Mouse (Mus musculus) limb, embryonic 10.5 days (tissue): Measurements from ENCODE around the gene Tex44. TPM values are rescaled to one million over a fixed set of nuclear protein-coding genes. Genes with fewer than 3 reads are reported as not detected.

Source experiments
- DNase-seq: peaks from one replicate; pipeline ENCODE4 v3.0.0-alpha.2; 2017; ENCODE audit warnings: low spot score
- H3K27ac ChIP-seq: fragments of 300-500 bp; sonication (generic); 2 replicates; pipeline ENCODE4 v1.5.1; 2016; ENCODE audit warnings: mild to moderate bottlenecking
- H3K27me3 ChIP-seq: fragments of 300-500 bp; sonication (generic); 2 replicates; pipeline ENCODE4 v1.6.1; 2016; ENCODE audit warnings: low read depth, mild to moderate bottlenecking; ENCODE audit not compliant: poor library complexity, severe bottlenecking
- H3K36me3 ChIP-seq: fragments of 300-500 bp; sonication (generic); 2 replicates; pipeline ENCODE4 v1.6.1; 2016; ENCODE audit warnings: mild to moderate bottlenecking, moderate library complexity
- H3K4me1 ChIP-seq: fragments of 300-500 bp; sonication (generic); 2 replicates; pipeline ENCODE4 v1.6.1; 2016
- H3K4me3 ChIP-seq: fragments of 300-500 bp; sonication (generic); 2 replicates; pipeline ENCODE4 v1.5.1; 2016; ENCODE audit warnings: mild to moderate bottlenecking, moderate library complexity
- H3K9me3 ChIP-seq: fragments of 300-500 bp; sonication (generic); replicated peaks from 2 replicates; pipeline ENCODE4 v1.6.1; 2016; ENCODE audit warnings: mild to moderate bottlenecking
- WGBS: fragments of 180-500 bp; shearing (Covaris S2); methylation state at CpG from one replicate; pipeline ENCODE4 v1.1.7; 2016; 5-methylcytosine and 5-hydroxymethylcytosine counted together
- polyA plus RNA-seq: library from polyadenylated mRNA; unstranded; fragments of >200 nt; fragmentation: Nextera tagmentation; extraction: Ambion mirVana; gene quantifications from 2 replicates; pipeline ENCODE4 v1.2.1, GENCODE M21; 2016

The Tex44 gene
- polyA plus RNA-seq, 1 experiment from 2014 or later = not detected

DNA sequence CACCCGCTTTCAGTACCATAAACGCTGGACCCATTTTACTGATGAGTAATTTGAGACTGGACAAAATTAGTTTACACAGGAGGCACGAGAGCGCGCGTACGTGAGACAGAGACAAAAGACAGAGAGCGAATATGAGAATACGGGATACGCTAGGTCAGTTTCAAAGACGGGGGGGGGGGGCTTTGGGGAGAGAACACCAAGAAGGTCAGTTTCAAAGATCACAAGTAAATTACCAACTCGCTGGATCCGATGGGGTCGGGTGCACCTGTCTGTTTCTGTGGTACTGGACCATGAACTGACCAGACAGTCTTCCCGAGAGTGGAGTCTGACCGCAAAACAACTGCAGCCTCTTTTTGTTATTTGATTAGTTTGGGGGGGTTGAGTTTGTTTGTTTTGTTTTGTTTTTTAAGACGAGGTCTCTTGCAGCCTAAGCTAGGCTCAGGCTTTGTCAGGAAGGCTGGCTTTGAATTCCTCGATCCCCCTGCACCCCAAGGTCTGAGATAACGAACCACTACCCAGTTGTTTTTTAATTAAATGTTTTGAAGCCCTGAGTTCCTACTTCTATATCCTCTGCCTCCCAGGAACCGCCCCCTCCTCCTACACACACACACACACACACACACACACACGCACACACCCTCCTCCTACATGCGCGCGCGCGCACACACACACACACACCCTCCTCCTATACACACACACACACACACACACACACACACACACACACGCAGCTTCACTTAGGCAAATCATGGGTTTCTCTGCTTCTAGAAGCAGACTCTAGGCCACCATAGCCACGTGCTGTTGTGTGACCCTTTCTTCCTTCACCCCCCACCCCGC is 15.0 kb downstream of the Tex44 start:
- WGBS = 2% methylated on average over 28 of the region's 29 CpGs
- H3K36me3 ChIP-seq = no peaks in the 10 kb centered on the region
- peaks cover 8% of the 10 kb centered on the region; the same call in 1 of the 2 replicates for H3K27me3 ChIP-seq
- peak; percentile 87 for DNase-seq
- H3K4me1 ChIP-seq = peaks cover 54% of the 10 kb centered on the region
- peak overlapping the region; percentile 62 for H3K4me3 ChIP-seq
- no peaks in the 10 kb centered on the region for H3K9me3 ChIP-seq
- H3K27ac ChIP-seq = peak overlapping the region; percentile 100

DNA sequence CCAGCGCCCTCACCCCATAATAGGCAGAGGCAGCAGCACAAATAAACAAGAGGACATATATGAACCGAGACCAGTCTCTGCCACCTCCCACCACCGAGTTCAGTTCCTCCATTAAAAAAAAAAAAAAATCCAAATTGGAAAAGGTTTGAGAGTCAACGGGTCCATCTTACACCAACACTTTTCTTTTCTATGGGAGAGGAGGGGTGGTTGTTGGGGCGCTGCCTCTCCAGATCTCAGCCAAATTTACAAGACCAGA is 15.5 kb downstream of the Tex44 start:
- Histone ChIP-seq H3K27ac (peak overlapping the region; percentile 100), H3K4me3 (peak overlapping the region; percentile 62), H3K9me3 (no peaks in the 10 kb centered on the region), H3K36me3 (no peaks in the 10 kb centered on the region), H3K4me1 (peaks cover 54% of the 10 kb centered on the region), H3K27me3 (peaks cover 8% of the 10 kb centered on the region; the same call in 1 of the 2 replicates)
- no peak for DNase-seq
- WGBS = 0% methylated on average over 5 of the region's 5 CpGs

DNA sequence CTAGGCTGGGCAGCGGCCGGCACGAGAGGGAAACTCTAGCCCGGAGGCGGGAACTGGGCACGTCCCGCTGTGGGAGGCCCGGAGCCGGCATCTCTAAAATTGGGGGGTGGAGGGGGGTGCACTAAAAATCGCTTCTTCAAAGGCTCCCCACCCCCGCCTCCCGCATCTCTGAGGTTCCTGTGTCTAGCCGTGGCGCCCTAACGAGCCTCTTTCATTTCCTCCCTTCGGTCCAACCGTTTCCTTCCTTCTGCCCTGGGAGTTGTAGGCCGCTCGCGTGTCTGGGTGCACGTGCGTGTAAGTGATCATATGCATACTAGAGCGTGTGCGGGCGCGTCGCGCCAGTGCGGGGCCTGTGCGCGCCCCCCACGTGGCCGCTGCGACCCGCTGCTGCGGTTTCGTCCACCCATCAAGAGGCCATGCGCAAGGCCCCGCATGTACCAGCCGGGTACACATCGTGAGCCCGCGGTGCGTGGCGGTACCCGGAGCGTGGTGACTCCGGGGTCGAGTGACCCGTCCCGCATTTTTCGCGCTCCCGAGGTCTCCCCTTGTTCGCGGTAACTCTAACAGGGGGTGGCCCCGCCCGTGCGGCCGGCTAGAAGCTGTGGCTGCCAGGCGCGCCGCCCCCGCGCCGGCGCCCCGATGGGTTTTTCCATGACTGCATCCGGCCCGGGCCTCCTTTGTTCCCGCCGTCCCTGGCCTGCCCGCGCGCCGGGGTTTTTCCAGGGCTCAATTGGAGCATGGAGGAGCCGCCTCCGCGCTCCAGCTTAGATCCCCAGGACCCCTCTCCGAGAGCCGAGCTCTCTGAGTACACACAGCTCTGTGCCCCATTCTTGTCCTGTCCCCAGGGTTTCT is 16.1 kb downstream of the Tex44 start:
- WGBS = under 1% methylated on average over 81 of the region's 81 CpGs
- Histone ChIP-seq H3K27me3 (peaks cover 8% of the 10 kb centered on the region; the same call in 1 of the 2 replicates), H3K9me3 (no peaks in the 10 kb centered on the region), H3K4me1 (peaks cover 54% of the 10 kb centered on the region), H3K4me3 (peak overlapping the region; percentile 62), H3K27ac (peak overlapping the region; percentile 100), H3K36me3 (no peaks in the 10 kb centered on the region)
- DNase-seq = peak; percentile 92

DNA sequence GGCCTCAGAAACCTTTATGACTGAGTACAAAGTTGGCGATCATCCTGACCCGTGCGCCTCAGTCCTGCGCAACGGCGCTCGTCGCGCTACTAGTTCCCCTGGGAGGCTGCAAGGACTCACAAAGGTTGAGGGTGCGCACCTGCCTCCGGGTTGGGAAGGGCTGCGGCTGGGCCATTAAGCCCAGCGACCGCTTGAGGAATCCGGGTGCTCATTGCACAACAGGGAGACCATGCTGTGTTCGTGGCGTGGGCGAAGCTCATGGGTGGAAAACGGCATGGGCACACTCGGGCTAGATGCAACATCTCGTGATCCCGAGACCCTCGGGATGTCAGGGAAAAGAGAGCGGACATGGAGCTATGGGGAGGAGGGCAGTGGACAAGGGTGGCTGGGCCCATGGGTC is 16.7 kb downstream of the Tex44 start:
- Histone ChIP-seq H3K4me1 (peaks cover 59% of the 10 kb centered on the region), H3K4me3 (peak overlapping the region; percentile 62), H3K27me3 (peaks cover 8% of the 10 kb centered on the region; the same call in 1 of the 2 replicates), H3K27ac (peak overlapping the region; percentile 100), H3K9me3 (no peaks in the 10 kb centered on the region), H3K36me3 (no peaks in the 10 kb centered on the region)
- 5% methylated on average over 24 of the region's 24 CpGs for WGBS
- DNase-seq = no peak

DNA sequence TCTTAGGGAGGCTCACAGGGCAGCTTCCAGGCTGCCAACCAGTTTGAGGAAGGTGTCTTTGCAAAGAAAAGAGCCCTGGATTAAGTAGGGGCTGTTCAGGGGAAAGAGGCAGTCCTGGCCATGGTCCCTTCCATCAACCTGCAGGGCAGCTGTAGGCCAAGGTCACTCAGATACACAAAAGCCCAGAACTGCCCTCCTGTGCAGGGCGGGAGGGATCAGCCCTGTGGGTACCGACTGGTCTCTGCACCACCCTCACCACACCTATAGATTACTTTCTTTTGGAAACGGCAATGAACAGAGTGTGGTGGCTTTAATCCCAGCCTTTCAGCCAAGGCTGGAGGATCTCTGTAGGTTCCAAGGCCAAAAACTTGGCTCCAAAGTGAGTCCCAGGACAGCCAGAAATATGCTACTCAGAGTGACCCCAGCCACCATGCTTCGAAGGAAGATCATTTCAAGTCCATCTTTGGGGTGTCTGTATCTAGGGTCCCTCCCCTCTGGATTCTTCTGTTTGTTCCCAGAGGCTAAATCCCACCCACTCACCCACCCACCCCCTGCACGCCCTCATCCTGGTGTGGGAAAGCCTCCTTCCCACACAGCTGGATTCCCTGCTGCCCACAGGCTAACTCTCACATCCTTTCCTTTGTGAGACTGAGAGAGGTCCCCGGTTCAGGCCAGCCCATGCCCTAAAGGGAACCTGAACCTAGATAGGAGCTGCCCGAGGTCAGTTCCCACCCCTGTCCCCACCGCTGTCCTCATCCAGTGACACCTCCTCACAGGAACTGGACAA is 17.4 kb downstream of the Tex44 start:
- Histone ChIP-seq H3K27ac (peak overlapping the region; percentile 100), H3K27me3 (peaks cover 8% of the 10 kb centered on the region; the same call in 1 of the 2 replicates), H3K4me1 (peaks cover 63% of the 10 kb centered on the region), H3K9me3 (no peaks in the 10 kb centered on the region), H3K4me3 (peak overlapping the region; percentile 62), H3K36me3 (no peaks in the 10 kb centered on the region)
- WGBS = 70% methylated on average over 8 of the region's 8 CpGs
- no peak for DNase-seq

DNA sequence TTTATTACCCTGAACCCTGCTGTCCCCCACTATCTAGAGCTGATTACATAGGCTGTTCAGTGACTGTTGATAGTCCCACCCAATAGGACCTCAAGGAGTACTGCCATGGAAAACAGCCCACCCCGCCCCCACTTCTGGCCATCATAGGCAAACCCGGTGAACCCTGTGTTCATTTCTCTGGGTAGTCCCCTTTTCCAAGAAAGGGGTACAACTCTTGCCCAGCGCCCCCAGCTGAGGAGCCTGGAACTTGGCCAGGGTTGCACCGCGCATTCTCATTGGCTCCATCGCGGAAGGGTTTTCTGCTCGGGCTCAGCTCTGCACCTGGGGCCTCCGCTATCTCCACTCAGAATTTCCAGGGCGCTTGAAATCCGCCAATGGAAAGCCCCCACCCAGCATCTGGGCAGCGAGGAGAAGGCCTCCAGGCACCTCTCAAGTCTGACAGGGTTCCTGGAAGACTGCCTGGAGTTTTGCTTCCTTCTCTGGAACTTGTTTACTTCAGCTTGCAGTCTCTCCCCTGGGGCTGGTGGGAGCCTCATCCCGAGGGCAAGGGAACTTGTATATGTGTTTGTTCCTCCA is 21.6 kb downstream of the Tex44 start:
- H3K4me1 ChIP-seq = peaks cover 31% of the 10 kb centered on the region
- DNase-seq = no peak
- H3K9me3 ChIP-seq = no peaks in the 10 kb centered on the region
- H3K36me3 ChIP-seq = no peaks in the 10 kb centered on the region
- no peak overlapping the region for H3K4me3 ChIP-seq
- H3K27me3 ChIP-seq = no peaks in the 10 kb centered on the region
- H3K27ac ChIP-seq = peak overlapping the region; percentile 59
- 57% methylated on average over 13 of the region's 13 CpGs for WGBS

DNA sequence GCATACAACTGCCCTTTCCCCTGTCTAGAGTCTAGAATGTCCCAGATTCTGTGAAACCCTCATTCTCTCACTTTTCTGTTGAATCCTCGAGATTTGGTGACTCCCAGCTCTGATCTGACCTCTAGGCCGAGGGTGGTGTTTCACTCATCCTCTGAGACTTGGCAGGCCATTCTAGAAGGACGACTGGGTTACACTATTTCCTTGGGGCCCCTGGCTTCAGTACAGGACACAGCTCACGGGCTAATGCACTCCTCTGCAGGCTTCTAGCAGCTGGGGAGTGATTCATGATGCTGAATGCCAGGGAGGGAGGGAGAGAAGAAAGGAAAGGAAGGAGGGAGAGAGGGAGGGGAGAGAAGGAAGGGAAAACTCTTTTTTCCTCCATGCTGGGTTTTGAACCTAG is 22.1 kb downstream of the Tex44 start:
- no peaks in the 10 kb centered on the region for H3K9me3 ChIP-seq
- H3K27me3 ChIP-seq = no peaks in the 10 kb centered on the region
- no peak overlapping the region for H3K4me3 ChIP-seq
- no peak for DNase-seq
- peak overlapping the region; percentile 59 for H3K27ac ChIP-seq
- 27% methylated on average over 4 of the region's 4 CpGs for WGBS
- no peaks in the 10 kb centered on the region for H3K36me3 ChIP-seq
- H3K4me1 ChIP-seq = peaks cover 25% of the 10 kb centered on the region

DNA sequence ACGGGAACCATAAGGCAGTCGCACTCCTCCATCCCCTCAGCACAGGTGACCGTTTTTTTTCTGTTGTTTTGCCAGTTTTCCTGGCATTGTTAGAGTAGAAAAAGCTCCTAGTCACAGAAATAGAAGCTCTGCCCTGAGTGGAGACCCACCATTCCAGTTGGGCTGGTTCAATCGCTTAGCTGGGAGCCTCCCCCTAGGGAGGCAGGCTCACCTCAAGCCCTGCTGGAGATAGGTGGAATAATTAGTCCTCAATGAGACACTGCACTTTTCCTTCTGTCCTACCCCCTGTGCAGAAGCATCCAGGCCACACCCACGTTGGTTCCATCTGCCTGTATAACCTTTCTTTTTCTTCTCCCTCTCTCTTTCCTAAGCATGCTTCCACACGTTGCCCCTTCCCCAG is 23.8 kb downstream of the Tex44 start:
- peaks cover 12% of the 10 kb centered on the region for H3K4me1 ChIP-seq
- DNase-seq = no peak
- H3K27ac ChIP-seq = no peak overlapping the region

DNA sequence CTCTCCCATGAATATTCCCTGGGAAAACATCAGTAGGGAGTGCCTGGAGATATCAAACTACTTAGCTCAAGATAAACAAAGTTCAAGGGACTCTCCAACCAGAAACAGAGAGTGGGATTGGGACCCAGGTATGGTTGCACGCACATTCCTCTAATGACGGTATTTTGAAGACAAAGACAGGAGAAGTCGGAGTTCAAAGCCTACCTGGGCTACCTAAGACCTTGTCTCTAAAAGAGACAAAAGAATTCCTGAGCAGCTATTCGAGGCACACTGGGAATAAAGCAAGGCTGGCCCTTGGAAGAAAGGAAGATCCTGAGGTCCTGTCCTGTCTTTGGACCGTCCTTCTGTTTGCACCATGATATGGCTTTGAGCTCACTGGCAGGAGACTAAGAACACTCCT is 26.6 kb downstream of the Tex44 start:
- Histone ChIP-seq H3K9me3 (no peaks in the 10 kb centered on the region), H3K36me3 (no peaks in the 10 kb centered on the region), H3K4me1 (peaks cover 14% of the 10 kb centered on the region), H3K27me3 (no peaks in the 10 kb centered on the region), H3K4me3 (no peak overlapping the region), H3K27ac (no peak overlapping the region)
- DNase-seq = no peak
- 76% methylated on average over 5 of the region's 5 CpGs for WGBS

More for the DNA sequence above, 23.8 kb downstream of the Tex44 start:
- no peak overlapping the region for H3K4me3 ChIP-seq
- H3K9me3 ChIP-seq = no peaks in the 10 kb centered on the region
- no peaks in the 10 kb centered on the region for H3K27me3 ChIP-seq
- 46% methylated on average over 6 of the region's 6 CpGs for WGBS
- H3K36me3 ChIP-seq = no peaks in the 10 kb centered on the region

DNA sequence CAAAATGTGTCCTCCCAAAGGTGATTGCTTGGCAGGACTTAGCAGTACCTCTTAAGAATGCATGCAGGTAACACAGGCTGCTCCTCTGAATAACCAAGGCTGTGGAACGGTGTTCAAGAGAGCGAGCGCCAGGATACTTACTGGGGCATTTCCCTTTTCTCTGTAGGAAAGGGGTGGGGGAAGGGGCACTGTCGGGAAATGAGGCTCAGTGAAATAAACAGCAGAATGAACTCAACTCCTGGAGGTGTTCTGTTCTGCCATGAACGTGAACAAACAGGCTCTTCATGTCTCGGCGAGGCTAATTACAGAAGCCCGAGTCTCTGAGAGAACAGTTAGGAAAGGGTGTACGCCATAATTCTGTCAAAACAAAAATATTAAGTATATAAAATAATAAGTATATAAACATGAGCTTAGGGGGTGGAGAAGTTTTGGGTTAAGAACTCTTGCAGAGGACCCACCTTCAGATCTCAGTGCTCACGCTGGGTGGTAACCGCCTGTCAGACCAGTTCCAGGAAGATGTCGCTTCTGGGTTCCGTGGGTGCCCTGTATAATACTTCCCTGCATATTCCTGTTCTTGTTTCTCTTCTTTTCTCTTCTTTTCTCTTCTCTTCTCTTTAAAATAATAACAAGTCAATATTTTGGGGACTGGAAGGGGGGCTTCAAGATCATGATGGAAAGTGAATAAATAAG is 30.9 kb downstream of the Tex44 start:
- no peak for DNase-seq
- H3K4me3 ChIP-seq = no peak overlapping the region
- 65% methylated on average over 13 of the region's 13 CpGs for WGBS
- peaks cover 13% of the 10 kb centered on the region; the same call in 1 of the 2 replicates for H3K4me1 ChIP-seq
- no peaks in the 10 kb centered on the region for H3K27me3 ChIP-seq
- H3K36me3 ChIP-seq = no peaks in the 10 kb centered on the region
- H3K27ac ChIP-seq = peak overlapping the region; percentile 37; the same call in 1 of the 2 replicates
- no peaks in the 10 kb centered on the region for H3K9me3 ChIP-seq

DNA sequence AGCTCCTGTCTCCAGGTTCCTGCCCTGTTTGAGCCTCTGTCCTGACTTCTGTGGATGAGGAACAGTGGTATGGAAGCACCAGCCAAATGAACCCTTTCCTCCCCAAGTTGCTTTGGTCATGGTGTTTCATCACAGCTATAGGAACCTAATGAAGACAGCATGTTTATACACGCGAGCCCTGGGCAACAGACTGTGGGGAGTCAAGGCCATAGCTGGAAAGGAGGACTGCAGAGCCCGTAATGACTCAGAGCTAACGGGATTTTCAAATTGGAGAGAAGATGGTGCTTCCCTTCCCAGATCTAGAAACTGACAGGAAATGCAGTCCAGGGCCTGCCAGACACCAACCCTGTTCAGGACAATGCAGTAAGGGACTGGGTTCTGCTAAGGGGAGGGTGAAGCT is 33.2 kb downstream of the Tex44 start:
- Histone ChIP-seq H3K9me3 (no peaks in the 10 kb centered on the region), H3K4me3 (no peak overlapping the region), H3K27ac (no peak overlapping the region), H3K27me3 (no peaks in the 10 kb centered on the region), H3K4me1 (peaks cover 21% of the 10 kb centered on the region), H3K36me3 (no peaks in the 10 kb centered on the region)
- 83% methylated on average over 4 of the region's 4 CpGs for WGBS
- no peak for DNase-seq
